Mouse (Mus musculus) forebrain, postnatal 0 days (tissue): ENCODE measurements around the gene Tex37. TPM values are rescaled to one million over a fixed set of nuclear protein-coding genes. Genes with fewer than 3 reads are reported as not detected.

Experiments
- ATAC-seq: fragments of 200-750 bp; cut with Nextera tagmentation; 2 replicates; pipeline ENCODE4 v1.8.0; 2017; ENCODE audit warnings: mild to moderate bottlenecking, moderate library complexity
- DNase-seq: peaks from one replicate; pipeline ENCODE4 v3.0.0-alpha.2; 2015
- H3K27ac ChIP-seq: fragments of 300-500 bp; sonication (generic); 2 replicates; pipeline ENCODE4 v1.5.1; 2014; ENCODE audit warnings: low read depth, mild to moderate bottlenecking, antibody characterized with exemption, low read length, moderate library complexity, mixed read lengths
- H3K27me3 ChIP-seq: fragments of 300-500 bp; sonication (generic); 2 replicates; pipeline ENCODE4 v1.6.1; 2014; ENCODE audit warnings: mild to moderate bottlenecking, low read length, mixed read lengths; ENCODE audit not compliant: insufficient read depth
- H3K36me3 ChIP-seq: fragments of 300-500 bp; sonication (generic); 2 replicates; pipeline ENCODE4 v1.6.1; 2014; ENCODE audit warnings: mild to moderate bottlenecking, moderate library complexity; ENCODE audit not compliant: insufficient read depth
- H3K4me1 ChIP-seq: fragments of 300-500 bp; sonication (generic); 2 replicates; pipeline ENCODE4 v1.6.1; 2014; ENCODE audit warnings: antibody characterized with exemption; ENCODE audit not compliant: insufficient read depth
- H3K4me2 ChIP-seq: fragments of 300-500 bp; sonication (generic); 2 replicates; pipeline ENCODE4 v1.6.1; 2014; ENCODE audit warnings: low read depth, mild to moderate bottlenecking, moderate library complexity
- H3K4me3 ChIP-seq: fragments of 300-500 bp; sonication (generic); 2 replicates; pipeline ENCODE4 v1.5.1; 2014; ENCODE audit warnings: low read depth, low read length, mixed read lengths
- H3K9ac ChIP-seq: fragments of 300-500 bp; sonication (generic); 2 replicates; pipeline ENCODE4 v1.6.1; 2014; ENCODE audit warnings: mild to moderate bottlenecking
- H3K9me3 ChIP-seq: fragments of 300-500 bp; sonication (generic); 2 replicates; pipeline ENCODE4 v1.6.1; 2016; ENCODE audit warnings: low read length
- CTCF ChIP-seq: sonication (generic); IDR thresholded peaks from 2 replicates; pipeline ENCODE4 v1.5.1; 2016; ENCODE audit warnings: antibody characterized with exemption, control low read depth, low read depth
- WGBS: fragments of 180-500 bp; shearing (Covaris S2); extraction: QIAGEN DNeasy Blood & Tissue Kit; methylation state at CpG from one replicate; pipeline ENCODE4 v1.1.7; 2014; 5-methylcytosine and 5-hydroxymethylcytosine counted together
- polyA plus RNA-seq: library from polyadenylated mRNA; unstranded; fragments of >200 nt; fragmentation: Nextera tagmentation; extraction: Ambion mirVana; gene quantifications from 2 replicates; pipeline ENCODE4 v1.2.1, GENCODE M21; 2015
- total RNA-seq: library from RNA; depleted of rRNA; stranded (reverse); fragments of >200 nt; gene quantifications from 2 replicates; pipeline ENCODE4 v1.2.3, GENCODE M21; 2014; rRNA removed

The Tex37 gene
- total and polyA plus RNA-seq, 2 experiments from 2014 or later: not detected

DNA sequence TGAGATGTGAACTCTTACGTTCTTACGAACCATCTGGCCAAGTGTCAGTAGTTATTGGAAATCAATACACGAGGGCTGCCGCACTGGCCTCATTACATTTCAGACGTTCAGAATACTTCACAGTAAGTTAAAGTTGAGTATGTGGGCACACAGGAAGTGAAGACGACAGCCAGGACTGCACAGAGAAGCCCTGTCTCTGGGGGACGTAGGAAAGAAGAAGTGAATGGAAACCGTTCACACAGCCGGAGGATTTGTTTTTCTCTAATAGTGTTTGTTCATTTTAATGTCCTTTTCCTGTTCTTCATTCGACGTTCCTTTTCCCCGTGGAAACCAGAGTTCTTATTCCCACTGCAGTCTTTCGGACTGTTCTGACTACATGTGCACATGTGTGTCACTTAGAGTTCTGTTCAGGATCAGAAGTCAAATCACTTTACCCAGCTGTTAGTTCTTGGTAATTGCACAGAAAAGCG lies 47.2 kb downstream of the Tex37 start:
- H3K4me1 ChIP-seq: no peaks in the 10 kb centered on the region
- peak; percentile 39; the same call in 1 of the 2 replicates for ATAC-seq
- H3K27me3 ChIP-seq: no peaks in the 10 kb centered on the region
- TF ChIP-seq CTCF: no peak
- 0 out of 2 replicates have a peak overlapping the region, but pooled peaks have one; percentile 2 for H3K9ac ChIP-seq
- H3K4me3 ChIP-seq: no peak overlapping the region
- peak; percentile 2 for DNase-seq
- peak overlapping the region; percentile 20 for H3K4me2 ChIP-seq
- WGBS: 59% methylated on average over 14 of the region's 14 CpGs
- no peaks in the 10 kb centered on the region for H3K9me3 ChIP-seq
- peak overlapping the region; percentile 21; the same call in 1 of the 2 replicates for H3K27ac ChIP-seq
- no peaks in the 10 kb centered on the region for H3K36me3 ChIP-seq

DNA sequence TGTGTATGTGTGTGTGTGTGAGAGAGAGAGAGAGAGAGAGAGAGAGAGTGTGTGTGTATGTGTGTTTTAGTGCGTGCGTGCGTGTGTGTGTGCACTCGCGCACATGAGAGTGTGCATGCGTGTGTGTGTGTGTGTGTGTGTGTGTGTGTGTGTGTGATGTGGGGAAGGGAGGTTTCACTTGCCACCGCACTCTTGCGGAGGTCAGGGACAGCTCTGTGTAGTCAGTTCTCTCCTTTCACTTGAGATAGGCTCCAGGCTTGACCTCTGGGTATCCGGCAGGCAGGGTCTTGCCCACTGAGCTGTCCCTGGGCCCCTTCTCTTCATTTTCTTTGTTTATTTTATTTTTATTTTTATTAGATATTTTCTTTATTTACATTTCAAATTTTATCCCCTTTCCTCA lies 51.4 kb downstream of the Tex37 start:
- no peaks in the 10 kb centered on the region for H3K27me3 ChIP-seq
- no peaks in the 10 kb centered on the region for H3K4me1 ChIP-seq
- no peak overlapping the region for H3K4me2 ChIP-seq
- DNase-seq (no peak), ATAC-seq (no peak)
- H3K27ac ChIP-seq: no peak overlapping the region
- no peaks in the 10 kb centered on the region for H3K36me3 ChIP-seq
- WGBS: 94% methylated on average over 9 of the region's 9 CpGs
- H3K9me3 ChIP-seq: no peaks in the 10 kb centered on the region
- no peak for TF ChIP-seq CTCF
- no peak overlapping the region for H3K9ac ChIP-seq
- H3K4me3 ChIP-seq: no peak overlapping the region

DNA sequence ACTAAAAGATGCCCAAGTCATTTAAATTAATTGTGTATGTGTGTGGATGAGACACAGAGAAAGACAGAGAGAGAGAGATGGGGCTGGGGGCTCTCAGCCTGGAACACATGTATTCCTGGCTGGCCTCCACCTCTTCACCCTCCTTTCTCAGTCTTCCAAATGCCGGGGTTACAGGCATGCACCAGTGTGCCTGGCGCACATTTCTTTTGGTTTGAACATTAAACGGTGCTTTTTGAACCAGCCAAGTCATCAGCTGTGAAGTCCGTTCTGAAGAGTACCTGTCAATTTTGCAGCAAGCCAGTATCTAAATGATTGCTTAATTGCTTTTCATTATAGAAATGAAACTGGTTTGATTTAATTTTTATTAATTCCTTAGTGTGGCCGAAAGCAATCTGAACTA lies 52.0 kb downstream of the Tex37 start:
- no peak overlapping the region for H3K4me2 ChIP-seq
- no peak overlapping the region for H3K9ac ChIP-seq
- no peak for TF ChIP-seq CTCF
- no peak for DNase-seq
- H3K27ac ChIP-seq: no peak overlapping the region
- no peaks in the 10 kb centered on the region for H3K27me3 ChIP-seq
- no peaks in the 10 kb centered on the region for H3K36me3 ChIP-seq
- H3K9me3 ChIP-seq: no peaks in the 10 kb centered on the region
- ATAC-seq: no peak
- H3K4me1 ChIP-seq: no peaks in the 10 kb centered on the region
- 32% methylated on average over 5 of the region's 5 CpGs for WGBS
- H3K4me3 ChIP-seq: no peak overlapping the region

DNA sequence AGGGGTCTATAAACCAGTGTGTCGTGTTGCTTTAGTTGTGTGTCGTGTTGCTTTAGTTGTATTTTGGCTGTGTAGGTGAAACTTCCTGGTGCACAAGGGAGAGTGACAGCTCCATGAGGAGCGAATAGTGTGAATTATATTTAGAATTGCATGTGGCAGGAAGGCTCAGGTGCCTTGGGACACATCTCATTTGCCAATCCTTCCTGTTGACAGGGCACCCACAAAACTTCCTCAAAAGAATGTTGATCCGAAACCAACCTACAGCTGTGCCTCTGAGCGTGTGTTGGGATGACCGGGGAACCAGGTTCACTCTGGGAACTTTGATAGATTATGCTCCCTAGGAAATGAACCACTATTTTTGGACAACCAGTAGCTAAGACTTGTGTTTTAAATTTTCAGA lies 54.4 kb downstream of the Tex37 start:
- DNase-seq (no peak), ATAC-seq (no peak)
- Histone ChIP-seq H3K4me2 (no peak overlapping the region), H3K9me3 (no peaks in the 10 kb centered on the region), H3K27me3 (no peaks in the 10 kb centered on the region), H3K36me3 (peaks cover 4% of the 10 kb centered on the region), H3K9ac (no peak overlapping the region), H3K27ac (no peak overlapping the region), H3K4me1 (no peaks in the 10 kb centered on the region), H3K4me3 (no peak overlapping the region)
- 93% methylated on average over 6 of the region's 6 CpGs for WGBS
- TF ChIP-seq CTCF: no peak

Other genes starting within 250 kb of the Tex37 start
- gene Rpia, start 126.7 kb downstream of the Tex37 start, total RNA-seq: 19.6 and 22.6 TPM in 2 replicates
- gene Rpia, start 126.7 kb downstream of the Tex37 start, polyA plus RNA-seq: 0.73 and 1.2 TPM in 2 replicates
- 22.3 and 23.3 TPM in 2 replicates for gene Eif2ak3, start 74.4 kb downstream of the Tex37 start, total RNA-seq
- 6.9 and 8.3 TPM in 2 replicates for gene Eif2ak3, start 74.4 kb downstream of the Tex37 start, polyA plus RNA-seq
- not detected in 2 replicates for gene Foxi3, start 37.6 kb upstream of the Tex37 start, total RNA-seq
- gene Foxi3, start 37.6 kb upstream of the Tex37 start, polyA plus RNA-seq: not detected in 2 replicates
- gene Thnsl2, start 225.5 kb upstream of the Tex37 start, total RNA-seq: 4.0 and 5.2 TPM in 2 replicates
- gene Thnsl2, start 225.5 kb upstream of the Tex37 start, polyA plus RNA-seq: 4.6 and 6.1 TPM in 2 replicates